Mouse (Mus musculus) left cerebral cortex, postnatal 36 days (tissue): ENCODE data around the gene Prdx2. TPM values are rescaled to one million over a fixed set of nuclear protein-coding genes. Genes with fewer than 3 reads are reported as not detected.
A peak's percentile ranks its signal among the peaks of the same experiment; 100 is the strongest.

Source experiments
- DNase-seq, 2 experiments: peaks; one replicate each; pipeline ENCODE4 v3.0.0; 2021 to 2022; ENCODE audit warnings: low spot score in 2 of 2, mixed read lengths in 1 of 2
- intact Hi-C: fragments of 180-260 bp; cut with DNase I; formaldehyde crosslinking; loops from one replicate; pipeline ENCODE4 v1.15.1; 2025
- total RNA-seq, 2 experiments: library from RNA; stranded (reverse); gene quantifications; 2 replicates each; pipeline ENCODE4 v1.2.3; 2021

The Prdx2 gene
- total RNA-seq, 2 experiments from 2014 or later: 324 to 340 TPM

GRCm38 (mm10) chr8:84987903-84988302 lies 18.5 kb downstream of the Prdx2 start:
- intact Hi-C loops: no loop called here
- DNase-seq: no peak

- no peak for DNase-seq
Measured at GRCm38 (mm10) chr8:84989311-84989731, 19.9 kb downstream of the Prdx2 start.

GRCm38 (mm10) chr8:84989810-84990209 lies 20.4 kb downstream of the Prdx2 start:
- DNase-seq: peak; percentile 82 to 86
- intact Hi-C loops: loop anchor here (1.0 kb wide), 1 partner anchor 15 kb away; no protein-coding TSS in a partner anchor

More at GRCm38 (mm10) chr8:84989311-84989731, 19.9 kb downstream of the Prdx2 start:
- intact Hi-C loops: no loop called here

GRCm38 (mm10) chr8:84990349-84990748 lies 21.0 kb downstream of the Prdx2 start, which contains the start of gene Hook2:
Hook2 (plus strand) TSS chr8:84990603.
- intact Hi-C loops: loop anchor here (1.0 kb wide), 1 partner anchor 15 kb away; no protein-coding TSS in a partner anchor
- DNase-seq: peak; percentile 94 to 97

- DNase-seq: peak in 1 of 2 experiments; percentile 38
Measured at GRCm38 (mm10) chr8:84990836-84991235, 21.4 kb downstream of the Prdx2 start.

GRCm38 (mm10) chr8:84994375-84994774 lies 25.0 kb downstream of the Prdx2 start:
- intact Hi-C loops: no loop called here

More at GRCm38 (mm10) chr8:84990836-84991235, 21.4 kb downstream of the Prdx2 start:
- intact Hi-C loops: loop anchor here (1.0 kb wide), 1 partner anchor 16 kb away; no protein-coding TSS in a partner anchor

GRCm38 (mm10) chr8:84995680-84996079 lies 26.3 kb downstream of the Prdx2 start:
- no peak for DNase-seq
- intact Hi-C loops: no loop called here

More at GRCm38 (mm10) chr8:84994375-84994774, 25.0 kb downstream of the Prdx2 start:
- no peak for DNase-seq

- DNase-seq: no peak
- intact Hi-C loops: no loop called here
Measured at GRCm38 (mm10) chr8:84996978-84997377, 27.6 kb downstream of the Prdx2 start.

- intact Hi-C loops: no loop called here
- peak; percentile 87 to 89 for DNase-seq
Measured at GRCm38 (mm10) chr8:84997649-84998295, 28.4 kb downstream of the Prdx2 start.

GRCm38 (mm10) chr8:85007686-85008085 lies 38.3 kb downstream of the Prdx2 start:
- intact Hi-C loops: loop anchor here (5.0 kb wide), 1 partner anchor 35 kb away; no protein-coding TSS in a partner anchor
- no peak for DNase-seq

GRCm38 (mm10) chr8:85011242-85011641 lies 41.9 kb downstream of the Prdx2 start:
- intact Hi-C loops: no loop called here
- no peak for DNase-seq

GRCm38 (mm10) chr8:85013230-85013840 lies 43.9 kb downstream of the Prdx2 start:
- peak; percentile 62 to 72 for DNase-seq
- intact Hi-C loops: no loop called here

- DNase-seq: no peak
- intact Hi-C loops: no loop called here
Measured at GRCm38 (mm10) chr8:85014431-85014830, 45.0 kb downstream of the Prdx2 start, which contains the start of gene Best2. Best2 (minus strand) TSS chr8:85014531.

- no peak for DNase-seq
- intact Hi-C loops: no loop called here
Measured at GRCm38 (mm10) chr8:85016724-85017123, 47.3 kb downstream of the Prdx2 start.

- DNase-seq: no peak
- intact Hi-C loops: no loop called here
Measured at GRCm38 (mm10) chr8:85017209-85017608, 47.8 kb downstream of the Prdx2 start.

GRCm38 (mm10) chr8:85021514-85022055 lies 52.2 kb downstream of the Prdx2 start:
- intact Hi-C loops: no loop called here

GRCm38 (mm10) chr8:85023846-85024245 lies 54.5 kb downstream of the Prdx2 start:
- intact Hi-C loops: no loop called here

More at GRCm38 (mm10) chr8:85021514-85022055, 52.2 kb downstream of the Prdx2 start:
- DNase-seq: no peak

More at GRCm38 (mm10) chr8:85023846-85024245, 54.5 kb downstream of the Prdx2 start:
- DNase-seq: no peak
